Mouse (Mus musculus): Measurements from ENCODE around the gene Aars2. TPM values are rescaled to one million over a fixed set of nuclear protein-coding genes. Genes with fewer than 3 reads are reported as not detected.

Aars2 gene
- total RNA-seq (2021): 10 to 100 TPM; 14.3 to 16.4 TPM
- long read RNA-seq, experiment 1, transcript Aars2-201 (22 exons, 3,349 nt): major isoform, 47 of 74 reads
- long read RNA-seq, experiment 1, partial matches to known transcripts: 13 of 74 reads
- long read RNA-seq, experiment 1, other reads (novel, unspliced or antisense): 14 of 74 reads
- long read RNA-seq, experiment 2, transcript Aars2-201 (22 exons, 3,349 nt): major isoform, 61 of 79 reads
- long read RNA-seq, experiment 2, partial matches to known transcripts: 9 of 79 reads
- long read RNA-seq, experiment 2, other reads (novel, unspliced or antisense): 9 of 79 reads

GRCm38 (mm10) chr17:45506700-45507189, at the start of gene Aars2:
Gene Aars2, plus strand, starts transcription at chr17:45506841.
- DNase-seq: peak; percentile 96

GRCm38 (mm10) chr17:45457487-45457886, 49.2 kb upstream of the Aars2 start:
- no peak for DNase-seq

- DNase-seq: no peak
These were observed 48.1 kb upstream of the Aars2 start for GRCm38 (mm10) chr17:45458516-45458915.

- no peak for DNase-seq
These were observed 47.6 kb upstream of the Aars2 start for GRCm38 (mm10) chr17:45459062-45459461.

GRCm38 (mm10) chr17:45462506-45462905, 44.1 kb upstream of the Aars2 start:
- no peak for DNase-seq

GRCm38 (mm10) chr17:45464255-45464654, 42.4 kb upstream of the Aars2 start:
- DNase-seq: no peak

- no peak for DNase-seq
These were observed 39.9 kb upstream of the Aars2 start for GRCm38 (mm10) chr17:45466701-45467100.

GRCm38 (mm10) chr17:45468302-45468701, 38.3 kb upstream of the Aars2 start:
- no peak for DNase-seq

- DNase-seq: no peak
These were observed 35.9 kb upstream of the Aars2 start for GRCm38 (mm10) chr17:45470726-45471125.

GRCm38 (mm10) chr17:45473667-45474066, 33.0 kb upstream of the Aars2 start:
- no peak for DNase-seq

GRCm38 (mm10) chr17:45474146-45474545, 32.5 kb upstream of the Aars2 start:
- no peak for DNase-seq

- DNase-seq: peak; percentile 43
These were observed 31.8 kb upstream of the Aars2 start, which contains the start of gene Spats1 for GRCm38 (mm10) chr17:45474669-45475465. Gene Spats1, minus strand, starts transcription at chr17:45475415.

GRCm38 (mm10) chr17:45478234-45478825, 28.3 kb upstream of the Aars2 start:
- DNase-seq: peak; percentile 83

GRCm38 (mm10) chr17:45480429-45480828, 26.2 kb upstream of the Aars2 start:
- no peak for DNase-seq

- DNase-seq: no peak
These were observed 21.1 kb upstream of the Aars2 start for GRCm38 (mm10) chr17:45485581-45485980.

GRCm38 (mm10) chr17:45487216-45487615, 19.4 kb upstream of the Aars2 start:
- no peak for DNase-seq

- no peak for DNase-seq
These were observed 18.1 kb upstream of the Aars2 start for GRCm38 (mm10) chr17:45488321-45489254.

GRCm38 (mm10) chr17:45489736-45490135, 16.9 kb upstream of the Aars2 start:
- no peak for DNase-seq

- no peak for DNase-seq
These were observed 16.0 kb upstream of the Aars2 start for GRCm38 (mm10) chr17:45490532-45491154.

- no peak for DNase-seq
These were observed 11.2 kb upstream of the Aars2 start for GRCm38 (mm10) chr17:45495398-45495797.

- no peak for DNase-seq
These were observed 8.2 kb upstream of the Aars2 start for GRCm38 (mm10) chr17:45498397-45498796.
